27 mouse cellular contexts compared by ENCODE assay signal in genomic region chr1:182826557-182826956, GRCm38 (mm10).
DNase-seq lines count a peak whose midpoint lies in the region; ATAC-seq and TF ChIP-seq lines count a peak whose summit lies in the region.
"Had no signal": no experiment of that assay in that cellular context is flagged by ENCODE, and none has a peak within 500 bp of the region (broad histone marks: within the 10 kb centered on the region; RNA-seq: fewer than 3 reads in every experiment).

No protein-coding gene starts in this region.

- no peak overlapping the region for H3K4me3 ChIP-seq in lung, embryonic 14.5 days (ENCODE audit: low read depth, low read length)
- no peak overlapping the region for H3K4me3 ChIP-seq in midbrain, embryonic 11.5 days (ENCODE audit: low read depth, low read length)
- no peak overlapping the region for H3K4me3 ChIP-seq in midbrain, embryonic 16.5 days (ENCODE audit: low read depth, low read length)
- H3K4me3 ChIP-seq in stomach, embryonic 16.5 days (replicated peaks; ENCODE audit: low read length), result no peak overlapping the region
- H3K4me3 ChIP-seq: embryonic facial prominence, embryonic 10.5 days; embryonic facial prominence, embryonic 13.5 days; erythroblast, embryonic 14.5 days; forebrain, embryonic 12.5 days; forebrain, embryonic 15.5 days; heart, embryonic 12.5 days; heart, embryonic 15.5 days; hindbrain, embryonic 10.5 days; hindbrain, embryonic 13.5 days had no signal

- H3K4me2 ChIP-seq in lung, embryonic 14.5 days, result no peak overlapping the region
- no peak overlapping the region for H3K4me2 ChIP-seq in midbrain, embryonic 11.5 days
- no peak overlapping the region for H3K4me2 ChIP-seq in midbrain, embryonic 16.5 days (ENCODE audit: low read length)
- H3K4me2 ChIP-seq in stomach, embryonic 16.5 days (ENCODE audit: low read depth, low read length), result 0 out of 2 replicates have a peak overlapping the region, but pooled peaks have one; percentile 3
- H3K4me2 ChIP-seq: embryonic facial prominence, embryonic 13.5 days; forebrain, embryonic 12.5 days; forebrain, embryonic 15.5 days; heart, embryonic 12.5 days; heart, embryonic 15.5 days; hindbrain, embryonic 13.5 days had no signal

- H3K27me3 ChIP-seq in lung, embryonic 14.5 days (ENCODE audit: insufficient read depth, low read length), result no peaks in the 10 kb centered on the region
- H3K27me3 ChIP-seq in midbrain, embryonic 11.5 days (ENCODE audit: control insufficient read depth, insufficient read depth, low read length), result no peaks in the 10 kb centered on the region
- no peaks in the 10 kb centered on the region for H3K27me3 ChIP-seq in midbrain, embryonic 16.5 days (ENCODE audit: control insufficient read depth, insufficient read depth, low read depth, low read length)
- H3K27me3 ChIP-seq in stomach, embryonic 16.5 days (ENCODE audit: control insufficient read depth, insufficient read depth, low read length), result no peaks in the 10 kb centered on the region
- H3K27me3 ChIP-seq: embryonic facial prominence, embryonic 13.5 days; forebrain, embryonic 12.5 days; forebrain, embryonic 15.5 days; heart, embryonic 12.5 days; heart, embryonic 15.5 days; hindbrain, embryonic 13.5 days had no signal

- DNase-seq in lung, embryonic 14.5 days, result peak; percentile 21
- no peak for DNase-seq in lung, postnatal 14 days
- peak; percentile 17 for DNase-seq in midbrain, embryonic 11.5 days (ENCODE audit: low spot score, missing footprints)
- no peak for DNase-seq in adrenal gland, adult (ENCODE audit: inconsistent age in 2 of 2, low spot score in 1 of 2)
- DNase-seq: adrenal gland, adult 8-10 months; adrenal gland, postnatal 25 days; cerebellum, adult 11-12 months; cerebellum, adult 8-10 months; cerebellum, postnatal 10 days; cerebellum, postnatal 36 days; embryo, embryonic 11 days; gastrocnemius, postnatal 25 days; heart, adult 18-20 months; heart, postnatal 10 days; heart, postnatal 36 days had no signal

- H3K4me1 ChIP-seq in lung, embryonic 14.5 days (ENCODE audit: insufficient read depth), result peaks cover 4% of the 10 kb centered on the region
- no peaks in the 10 kb centered on the region for H3K4me1 ChIP-seq in midbrain, embryonic 11.5 days (ENCODE audit: control insufficient read depth, insufficient read depth, low read length)
- H3K4me1 ChIP-seq in midbrain, embryonic 16.5 days (ENCODE audit: control insufficient read depth, insufficient read depth, low read length), result peaks cover 4% of the 10 kb centered on the region
- peaks cover 17% of the 10 kb centered on the region for H3K4me1 ChIP-seq in stomach, embryonic 16.5 days (ENCODE audit: control insufficient read depth, insufficient read depth, low read length)
- H3K4me1 ChIP-seq: embryonic facial prominence, embryonic 13.5 days; heart, embryonic 12.5 days; heart, embryonic 15.5 days had no signal

- 22% methylated on average over 3 of the region's 3 CpGs for WGBS in lung, embryonic 14.5 days
- WGBS in midbrain, embryonic 11.5 days, result 82% methylated on average over 3 of the region's 3 CpGs
- WGBS in midbrain, embryonic 16.5 days, result 92% methylated on average over 3 of the region's 3 CpGs
- WGBS in stomach, embryonic 16.5 days, result 43% methylated on average over 3 of the region's 3 CpGs

- no peak overlapping the region for H3K9ac ChIP-seq in lung, embryonic 14.5 days
- H3K9ac ChIP-seq in midbrain, embryonic 11.5 days (ENCODE audit: low read length), result no peak overlapping the region
- no peak overlapping the region for H3K9ac ChIP-seq in midbrain, embryonic 16.5 days (ENCODE audit: low read depth, low read length)
- H3K9ac ChIP-seq in stomach, embryonic 16.5 days (ENCODE audit: low read length), result no peak overlapping the region
- H3K9ac ChIP-seq: embryonic facial prominence, embryonic 13.5 days; forebrain, embryonic 12.5 days; forebrain, embryonic 15.5 days; heart, embryonic 12.5 days; heart, embryonic 15.5 days; hindbrain, embryonic 13.5 days had no signal

- no peak for TF ChIP-seq CTCF in lung, embryonic 14.5 days (IDR thresholded peaks at IDR 0.05; ENCODE audit: low read depth)

- H3K27ac ChIP-seq in lung, embryonic 14.5 days (ENCODE audit: low read depth), result no peak overlapping the region
- no peak overlapping the region for H3K27ac ChIP-seq in midbrain, embryonic 11.5 days (ENCODE audit: low read depth, low read length)
- H3K27ac ChIP-seq in midbrain, embryonic 16.5 days (ENCODE audit: low read length), result no peak overlapping the region
- H3K27ac ChIP-seq in stomach, embryonic 16.5 days (ENCODE audit: low read length), result peak overlapping the region; percentile 43; the same call in 1 of the 2 replicates
- H3K27ac ChIP-seq: embryonic facial prominence, embryonic 10.5 days; embryonic facial prominence, embryonic 13.5 days; forebrain, embryonic 12.5 days; forebrain, embryonic 15.5 days; heart, embryonic 15.5 days; hindbrain, embryonic 10.5 days; hindbrain, embryonic 13.5 days had no signal

- no peaks in the 10 kb centered on the region for H3K36me3 ChIP-seq in lung, embryonic 14.5 days (ENCODE audit: insufficient read depth)
- H3K36me3 ChIP-seq in midbrain, embryonic 11.5 days (ENCODE audit: control insufficient read depth, insufficient read depth, low read length), result no peaks in the 10 kb centered on the region
- H3K36me3 ChIP-seq in midbrain, embryonic 16.5 days (ENCODE audit: control insufficient read depth, insufficient read depth, low read length), result no peaks in the 10 kb centered on the region
- no peaks in the 10 kb centered on the region for H3K36me3 ChIP-seq in stomach, embryonic 16.5 days (ENCODE audit: control insufficient read depth, insufficient read depth, low read length)
- H3K36me3 ChIP-seq: embryonic facial prominence, embryonic 10.5 days; embryonic facial prominence, embryonic 13.5 days; forebrain, embryonic 12.5 days; forebrain, embryonic 15.5 days; heart, embryonic 12.5 days; heart, embryonic 15.5 days; hindbrain, embryonic 10.5 days had no signal

- no peaks in the 10 kb centered on the region for H3K9me3 ChIP-seq in lung, embryonic 14.5 days (ENCODE audit: low read depth, low read length)
- no peaks in the 10 kb centered on the region for H3K9me3 ChIP-seq in midbrain, embryonic 11.5 days (ENCODE audit: control insufficient read depth, low read length)
- H3K9me3 ChIP-seq in midbrain, embryonic 16.5 days (replicated peaks; ENCODE audit: control insufficient read depth, low read length, poor library complexity, severe bottlenecking), result no peaks in the 10 kb centered on the region
- no peaks in the 10 kb centered on the region for H3K9me3 ChIP-seq in stomach, embryonic 16.5 days (replicated peaks; ENCODE audit: control insufficient read depth, low read length)
- H3K9me3 ChIP-seq: embryonic facial prominence, embryonic 10.5 days; embryonic facial prominence, embryonic 13.5 days; forebrain, embryonic 12.5 days; forebrain, embryonic 15.5 days; heart, embryonic 12.5 days; heart, embryonic 15.5 days; hindbrain, embryonic 10.5 days; hindbrain, embryonic 13.5 days had no signal

- ATAC-seq in lung, embryonic 14.5 days (ENCODE audit: insufficient read depth), result peak; percentile 49; the same call in 1 of the 2 replicates
- no peak for ATAC-seq in midbrain, embryonic 11.5 days (ENCODE audit: low FRiP score)
- ATAC-seq in midbrain, embryonic 16.5 days, result no peak
- peak; percentile 71; the same call in 1 of the 2 replicates for ATAC-seq in stomach, embryonic 16.5 days (ENCODE audit: insufficient read depth, low FRiP score)
- ATAC-seq: CD4-positive, CD25-positive, alpha-beta regulatory T cell, adult 4 months; forebrain, embryonic 15.5 days had no signal

Comparison
In these comparisons a context has a peak if more than half of its experiments do, and no peak if none do; other contexts are left out.
1. DNase-seq: peak in lung, embryonic 14.5 days (single experiment) and midbrain, embryonic 11.5 days (single experiment); none in lung, postnatal 14 days (single experiment) and adrenal gland, adult (0 of 2).
2. ATAC-seq: peak in lung, embryonic 14.5 days (single experiment) and stomach, embryonic 16.5 days (single experiment); none in midbrain, embryonic 11.5 days (single experiment) and midbrain, embryonic 16.5 days (single experiment).